Mouse (Mus musculus) erythroid progenitor cell, adult 5-6 weeks (primary cell): Measurements from ENCODE around the gene Hsd3b7. TPM values are rescaled to one million over a fixed set of nuclear protein-coding genes. Genes with fewer than 3 reads are reported as not detected.
A peak's percentile ranks its signal among the peaks of the same experiment; 100 is the strongest.
"Not testable (repeated sequence)": the region's sequence is repeated elsewhere in the genome, so short reads cannot be mapped to it uniquely, and the experiment has no call there.

ENCODE experiments used
- ATAC-seq: replicated peaks from 2 replicates; pipeline ENCODE4 v1.8.0; 2016; ENCODE audit warnings: moderate number of reproducible peaks, mild to moderate bottlenecking, moderate TSS enrichment, inconsistent platforms; ENCODE audit not compliant: poor library complexity, low FRiP score, severe bottlenecking
- total RNA-seq, 2 experiments: library from RNA; stranded (forward) in 1 of 2; stranded (reverse) in 1 of 2; fragments of 150-400 nt in 1 of 2; fragments of 186-747, 209-891 nt in 1 of 2; gene quantifications; 2 replicates each; pipeline versions ENCODE4 v1.2.3 to v1.2.4; 2015 to 2017; ENCODE audit warnings: low replicate concordance in 2 of 2

The Hsd3b7 gene
- total RNA-seq, 2 experiments from 2014 or later: 2.6 TPM; not detected in 1

GRCm38 (mm10) chr7:127773664-127774384 lies 26.6 kb upstream of the Hsd3b7 start:
- peak; percentile 32; the same call in 1 of the 2 replicates for ATAC-seq

- ATAC-seq: not testable (repeated sequence)
Measured at GRCm38 (mm10) chr7:127775837-127776236, 24.6 kb upstream of the Hsd3b7 start.

- ATAC-seq: peak; percentile 80
Measured at GRCm38 (mm10) chr7:127776426-127776825, 24.0 kb upstream of the Hsd3b7 start, which contains the start of gene Setd1a. TSS of gene Setd1a (plus strand) at chr7:127776670.

- ATAC-seq: peak; percentile 90
Measured at GRCm38 (mm10) chr7:127776878-127777473, 23.4 kb upstream of the Hsd3b7 start.

GRCm38 (mm10) chr7:127777474-127778266 lies 22.7 kb upstream of the Hsd3b7 start:
- no peak for ATAC-seq

- ATAC-seq: no peak
Measured at GRCm38 (mm10) chr7:127778350-127778749, 22.1 kb upstream of the Hsd3b7 start.

GRCm38 (mm10) chr7:127785308-127785707 lies 15.1 kb upstream of the Hsd3b7 start, which contains the start of gene Gm49388:
TSS of gene Gm49388 (plus strand) at chr7:127785608.
- no peak for ATAC-seq

- ATAC-seq: no peak
Measured at GRCm38 (mm10) chr7:127797076-127797845, 3.1 kb upstream of the Hsd3b7 start.

- ATAC-seq: no peak
Measured at GRCm38 (mm10) chr7:127798591-127798990, 1.8 kb upstream of the Hsd3b7 start.

GRCm38 (mm10) chr7:127799211-127799610 lies 1.2 kb upstream of the Hsd3b7 start:
- ATAC-seq: no peak

GRCm38 (mm10) chr7:127799738-127800137 lies 666 bp upstream of the Hsd3b7 start:
- ATAC-seq: no peak

GRCm38 (mm10) chr7:127801010-127801621 lies 712 bp downstream of the Hsd3b7 start:
- no peak for ATAC-seq

GRCm38 (mm10) chr7:127802313-127802712 lies 1.9 kb downstream of the Hsd3b7 start:
- no peak for ATAC-seq

GRCm38 (mm10) chr7:127808821-127809220 lies 8.4 kb downstream of the Hsd3b7 start:
- ATAC-seq: no peak

- no peak for ATAC-seq
Measured at GRCm38 (mm10) chr7:127809846-127810245, 9.4 kb downstream of the Hsd3b7 start.

GRCm38 (mm10) chr7:127810650-127811049 lies 10.2 kb downstream of the Hsd3b7 start:
- ATAC-seq: no peak

GRCm38 (mm10) chr7:127811240-127811639 lies 10.8 kb downstream of the Hsd3b7 start:
- no peak for ATAC-seq

GRCm38 (mm10) chr7:127812292-127812691 lies 11.9 kb downstream of the Hsd3b7 start:
- no peak for ATAC-seq

GRCm38 (mm10) chr7:127813821-127814220 lies 13.4 kb downstream of the Hsd3b7 start:
- ATAC-seq: no peak
